Mouse (Mus musculus) heart, embryonic 16.5 days (tissue): ENCODE results near the gene Myh14. TPM values are rescaled to one million over a fixed set of nuclear protein-coding genes. Genes with fewer than 3 reads are reported as not detected.

Experiments used
- ATAC-seq: fragments of 200-750 bp; cut with Nextera tagmentation; replicated peaks from 2 replicates; pipeline ENCODE4 v1.8.0; 2017; ENCODE audit warnings: moderate number of reproducible peaks; ENCODE audit not compliant: insufficient read depth, low FRiP score; ENCODE audit errors: extremely low read depth
- H3K27ac ChIP-seq: fragments of 300-500 bp; sonication (generic); 2 replicates; pipeline ENCODE4 v1.5.1; 2014; ENCODE audit warnings: mild to moderate bottlenecking, low read length, control low read depth, moderate library complexity
- H3K27me3 ChIP-seq: fragments of 300-500 bp; sonication (generic); 2 replicates; pipeline ENCODE4 v1.6.1; 2014; ENCODE audit warnings: low read length, mixed read lengths; ENCODE audit not compliant: control insufficient read depth, insufficient read depth
- H3K36me3 ChIP-seq: fragments of 300-500 bp; sonication (generic); 2 replicates; pipeline ENCODE4 v1.6.1; 2014; ENCODE audit not compliant: control insufficient read depth, insufficient read depth
- H3K4me1 ChIP-seq: fragments of 300-500 bp; sonication (generic); 2 replicates; pipeline ENCODE4 v1.6.1; 2014; ENCODE audit warnings: low read length, mixed read lengths; ENCODE audit not compliant: control insufficient read depth, insufficient read depth
- H3K4me2 ChIP-seq: fragments of 300-500 bp; sonication (generic); 2 replicates; pipeline ENCODE4 v1.6.1; 2014; ENCODE audit warnings: low read depth, mild to moderate bottlenecking, control low read depth, low read length
- H3K4me3 ChIP-seq: fragments of 300-500 bp; sonication (generic); 2 replicates; pipeline ENCODE4 v1.5.1; 2014; ENCODE audit warnings: mild to moderate bottlenecking, control low read depth, low read length
- H3K9ac ChIP-seq: fragments of 300-500 bp; sonication (generic); 2 replicates; pipeline ENCODE4 v1.6.1; 2014; ENCODE audit warnings: low read length, control low read depth
- H3K9me3 ChIP-seq: fragments of 300-500 bp; sonication (generic); replicated peaks from 2 replicates; pipeline ENCODE4 v1.6.1; 2016; ENCODE audit warnings: low read length; ENCODE audit not compliant: control insufficient read depth
- WGBS: fragments of 180-500 bp; shearing (Covaris S2); extraction: QIAGEN DNeasy Blood & Tissue Kit; methylation state at CpG from one replicate; pipeline ENCODE4 v1.1.7; 2014; 5-methylcytosine and 5-hydroxymethylcytosine counted together
- polyA plus RNA-seq: library from polyadenylated mRNA; unstranded; fragments of >200 nt; fragmentation: Nextera tagmentation; extraction: Ambion mirVana; gene quantifications from 2 replicates; pipeline ENCODE4 v1.2.1, GENCODE M21; 2015

Gene Myh14
- polyA plus RNA-seq, 1 experiment from 2014 or later: 1.5 TPM

- H3K27ac ChIP-seq: no peak overlapping the region
These were observed 94.3 kb downstream of the Myh14 start for GRCm38 (mm10) chr7:44576333-44576844.

GRCm38 (mm10) chr7:44572956-44573484 is 97.6 kb downstream of the Myh14 start:
- no peak overlapping the region for H3K9ac ChIP-seq
- H3K36me3 ChIP-seq: no peaks in the 10 kb centered on the region
- H3K4me3 ChIP-seq: no peak overlapping the region
- 66% methylated on average over 5 of the region's 5 CpGs for WGBS
- ATAC-seq: no peak
- H3K4me2 ChIP-seq: no peak overlapping the region
- no peaks in the 10 kb centered on the region for H3K9me3 ChIP-seq
- no peaks in the 10 kb centered on the region for H3K4me1 ChIP-seq
- no peaks in the 10 kb centered on the region; the same call in 1 of the 2 replicates for H3K27me3 ChIP-seq
- H3K27ac ChIP-seq: no peak overlapping the region

More at GRCm38 (mm10) chr7:44576333-44576844, 94.3 kb downstream of the Myh14 start:
- H3K27me3 ChIP-seq: peaks cover 3% of the 10 kb centered on the region; the same call in 1 of the 2 replicates
- H3K9me3 ChIP-seq: 0 out of 2 replicates have a peak, but pooled peaks cover 2% of the 10 kb centered on the region
- no peak overlapping the region for H3K9ac ChIP-seq
- no peaks in the 10 kb centered on the region for H3K4me1 ChIP-seq
- ATAC-seq: no peak
- H3K36me3 ChIP-seq: no peaks in the 10 kb centered on the region
- H3K4me2 ChIP-seq: no peak overlapping the region
- 33% methylated on average over 5 of the region's 5 CpGs for WGBS
- no peak overlapping the region for H3K4me3 ChIP-seq

- ATAC-seq: no peak
- no peak within 1 kb of the TSS for H3K4me2 ChIP-seq
- 33% methylated on average over 7 of the region's 7 CpGs for WGBS
- peaks cover 2% of the 10 kb centered on the region for H3K27me3 ChIP-seq
- H3K9me3 ChIP-seq: no peaks in the 10 kb centered on the region
- H3K4me1 ChIP-seq: no peaks in the 10 kb centered on the region
- H3K9ac ChIP-seq: no peak within 1 kb of the TSS
- no peaks in the 10 kb centered on the region for H3K36me3 ChIP-seq
- no peak within 1 kb of the TSS for H3K4me3 ChIP-seq
- no peak within 1 kb of the TSS for H3K27ac ChIP-seq
These were observed 98.4 kb downstream of the Myh14 start, which contains the start of gene Napsa for GRCm38 (mm10) chr7:44572213-44572701. Napsa (plus strand) TSS chr7:44572380.

- Histone ChIP-seq H3K4me3 (no peak overlapping the region), H3K9me3 (no peaks in the 10 kb centered on the region), H3K9ac (no peak overlapping the region), H3K27me3 (peaks cover 2% of the 10 kb centered on the region), H3K4me1 (no peaks in the 10 kb centered on the region), H3K27ac (no peak overlapping the region), H3K36me3 (no peaks in the 10 kb centered on the region), H3K4me2 (no peak overlapping the region)
- 72% methylated on average over 4 of the region's 4 CpGs for WGBS
- no peak for ATAC-seq
These were observed 98.8 kb downstream of the Myh14 start for GRCm38 (mm10) chr7:44571811-44572210.

DNA sequence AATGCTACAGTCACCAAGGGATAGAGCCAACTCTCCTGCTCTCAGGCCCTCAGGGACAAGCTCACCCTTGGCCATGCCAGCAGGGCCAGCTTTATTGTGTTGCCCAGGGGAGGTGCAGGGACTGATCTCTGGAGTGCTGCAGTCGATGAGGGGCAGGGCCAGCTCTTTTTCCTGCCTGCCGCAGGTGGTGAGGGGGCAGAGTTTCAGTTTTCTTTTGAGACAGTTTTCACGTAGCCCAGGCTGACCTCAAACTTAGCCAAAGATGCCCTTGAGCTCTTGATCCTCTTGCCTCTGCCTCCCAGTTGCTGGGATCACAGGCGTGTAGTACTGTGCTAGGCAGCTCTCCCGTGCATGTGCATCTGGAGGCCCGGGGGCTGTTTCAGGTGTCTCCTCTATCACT is 99.7 kb downstream of the Myh14 start:
- no peaks in the 10 kb centered on the region for H3K36me3 ChIP-seq
- no peak overlapping the region for H3K4me2 ChIP-seq
- H3K27ac ChIP-seq: no peak overlapping the region
- H3K9me3 ChIP-seq: no peaks in the 10 kb centered on the region
- ATAC-seq: no peak
- H3K9ac ChIP-seq: no peak overlapping the region
- 69% methylated on average over 6 of the region's 6 CpGs for WGBS
- no peaks in the 10 kb centered on the region for H3K4me1 ChIP-seq
- H3K27me3 ChIP-seq: peaks cover 2% of the 10 kb centered on the region
- H3K4me3 ChIP-seq: no peak overlapping the region

DNA sequence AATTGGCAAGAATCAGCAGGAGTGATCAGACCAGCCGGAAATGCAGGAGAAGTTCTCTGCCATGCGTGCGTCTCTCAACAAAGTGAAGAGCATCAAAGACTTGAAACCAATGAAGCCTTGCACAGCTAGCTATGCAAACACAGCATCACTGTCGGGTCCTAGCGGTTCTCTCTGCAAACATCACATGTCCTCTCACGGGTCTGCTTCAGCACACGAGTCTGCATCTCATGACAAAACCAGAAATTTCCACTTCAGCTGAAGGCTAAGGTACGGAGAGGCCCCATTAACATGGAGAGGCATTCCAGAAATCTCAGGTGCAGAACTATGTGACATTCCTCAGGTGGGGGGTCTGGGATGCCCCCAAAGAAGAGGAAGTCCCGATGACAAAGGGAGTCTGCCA is 101.8 kb downstream of the Myh14 start:
- Histone ChIP-seq H3K9me3 (no peaks in the 10 kb centered on the region), H3K9ac (no peak overlapping the region), H3K27ac (no peak overlapping the region), H3K4me2 (no peak overlapping the region), H3K4me3 (no peak overlapping the region), H3K36me3 (no peaks in the 10 kb centered on the region), H3K4me1 (no peaks in the 10 kb centered on the region), H3K27me3 (peaks cover 2% of the 10 kb centered on the region)
- no peak for ATAC-seq
- WGBS: 60% methylated on average over 9 of the region's 9 CpGs

DNA sequence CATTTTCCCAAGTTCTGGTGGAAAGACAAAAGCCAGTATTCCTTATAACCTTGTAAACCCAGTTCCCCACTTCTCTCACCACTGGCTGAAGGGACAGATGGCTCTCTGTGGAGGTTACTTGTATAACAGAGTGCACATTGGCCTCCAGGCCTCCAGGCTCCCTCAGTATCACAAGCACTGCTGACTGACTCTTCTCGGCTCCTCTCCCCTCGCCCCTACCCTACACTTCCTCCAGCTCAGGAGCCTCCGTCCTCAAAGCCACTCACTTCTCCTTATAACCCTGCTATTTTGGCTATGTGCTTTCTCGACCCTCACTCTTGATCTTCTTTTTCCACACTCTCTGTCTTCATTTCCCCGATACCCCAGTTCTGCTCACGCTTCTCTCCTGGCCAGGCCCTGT is 105.2 kb downstream of the Myh14 start:
- WGBS: 59% methylated on average over 6 of the region's 6 CpGs
- ATAC-seq: no peak
- no peak overlapping the region for H3K4me2 ChIP-seq

GRCm38 (mm10) chr7:44564486-44564885 is 106.2 kb downstream of the Myh14 start:
- no peak for ATAC-seq
- H3K36me3 ChIP-seq: no peaks in the 10 kb centered on the region
- no peaks in the 10 kb centered on the region for H3K4me1 ChIP-seq
- H3K9me3 ChIP-seq: no peaks in the 10 kb centered on the region
- no peak overlapping the region for H3K27ac ChIP-seq
- no peak overlapping the region for H3K4me2 ChIP-seq
- H3K27me3 ChIP-seq: peaks cover 2% of the 10 kb centered on the region; the same call in 1 of the 2 replicates
- H3K4me3 ChIP-seq: no peak overlapping the region
- 76% methylated on average over 10 of the region's 10 CpGs for WGBS
- no peak overlapping the region for H3K9ac ChIP-seq

More for the DNA sequence above, 105.2 kb downstream of the Myh14 start:
- Histone ChIP-seq H3K27ac (no peak overlapping the region), H3K27me3 (peaks cover 2% of the 10 kb centered on the region; the same call in 1 of the 2 replicates), H3K9ac (no peak overlapping the region), H3K4me1 (no peaks in the 10 kb centered on the region), H3K36me3 (no peaks in the 10 kb centered on the region), H3K9me3 (no peaks in the 10 kb centered on the region), H3K4me3 (no peak overlapping the region)

DNA sequence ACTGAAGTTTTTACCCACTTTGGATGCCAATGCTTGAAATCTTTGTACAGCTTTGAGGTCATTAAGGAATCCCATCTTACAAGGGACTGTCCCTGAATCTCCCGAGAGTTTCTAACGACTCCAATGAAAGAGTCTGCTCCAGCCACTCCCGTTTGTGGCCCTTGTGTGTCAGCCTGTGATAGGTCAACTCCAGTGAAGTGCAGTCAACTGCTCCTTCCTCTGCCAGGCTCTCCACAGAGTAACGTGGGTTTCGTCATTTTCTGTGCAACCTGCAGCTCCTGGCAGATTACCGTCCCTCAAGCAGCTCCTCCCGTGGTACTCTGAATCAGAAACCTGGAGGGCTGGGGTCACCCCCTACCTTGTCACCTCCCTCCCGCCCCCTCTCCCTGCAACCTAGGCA is 107.4 kb downstream of the Myh14 start:
- H3K36me3 ChIP-seq: no peaks in the 10 kb centered on the region
- H3K4me2 ChIP-seq: no peak overlapping the region
- no peak overlapping the region for H3K4me3 ChIP-seq
- WGBS: 36% methylated on average over 8 of the region's 8 CpGs
- no peak overlapping the region for H3K27ac ChIP-seq
- no peak overlapping the region for H3K9ac ChIP-seq
- H3K4me1 ChIP-seq: no peaks in the 10 kb centered on the region
- ATAC-seq: no peak
- H3K9me3 ChIP-seq: no peaks in the 10 kb centered on the region
- H3K27me3 ChIP-seq: peaks cover 5% of the 10 kb centered on the region; the same call in 1 of the 2 replicates
